Mouse (Mus musculus): ENCODE measurements around the gene Parp4.

DNA sequence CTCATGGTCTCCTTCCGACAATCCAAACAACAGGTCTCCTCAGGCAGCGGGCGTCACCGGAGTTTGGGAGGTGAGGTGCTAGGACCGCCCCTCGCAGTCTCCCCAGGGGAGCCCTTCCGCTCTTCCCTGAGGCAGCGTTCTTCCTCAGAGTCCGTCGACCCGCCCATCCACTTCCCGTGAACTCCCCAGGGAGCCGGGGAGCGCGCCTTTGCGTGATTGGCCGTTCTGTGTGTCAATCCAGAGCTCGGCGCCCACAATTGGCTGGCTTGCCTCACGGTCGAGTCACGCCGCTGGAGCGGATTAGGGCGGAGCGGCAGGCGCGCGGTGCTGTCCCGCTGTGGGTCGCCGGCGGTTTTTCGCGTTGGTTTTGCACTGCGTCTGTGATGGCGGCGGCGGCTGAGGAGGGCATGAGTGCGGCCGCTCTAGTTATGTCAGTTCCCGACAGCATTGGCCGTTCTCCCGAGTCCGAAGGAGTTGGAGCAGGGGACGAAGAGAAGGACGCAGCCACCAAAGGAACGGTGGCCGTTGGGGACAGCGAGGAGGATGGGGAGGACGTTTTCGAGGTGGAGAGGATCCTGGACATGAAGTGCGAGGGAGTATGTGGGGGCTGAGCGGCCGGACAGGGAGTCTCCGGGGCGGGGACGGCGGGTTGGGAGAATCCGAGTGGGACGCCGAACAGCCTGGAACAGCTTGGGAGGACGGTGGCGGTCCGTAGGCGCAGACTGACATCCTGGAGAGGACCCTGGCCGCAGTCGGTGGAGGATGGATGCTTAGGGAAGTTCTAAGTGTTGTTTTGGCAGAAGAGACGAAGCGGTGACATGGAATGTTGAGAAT, 92.8 kb downstream of the Parp4 start, which contains the start of gene Mphosph8:
- TF ChIP-seq POLR2A (IDR thresholded peaks at IDR 0.05; ENCODE audit: low read depth, low read length) (peak; percentile 78), CTCF (IDR thresholded peaks at IDR 0.05; ENCODE audit: borderline replicate concordance, insufficient read depth, low read length) (no peak)
